Mouse (Mus musculus) Patski (cell line): ENCODE measurements around the gene Nemp1. TPM values are rescaled to one million over a fixed set of nuclear protein-coding genes. Genes with fewer than 3 reads are reported as not detected.

Experiments
- ATAC-seq: fragments of 100-300 bp; one replicate; pipeline ENCODE4 v1.8.0; 2021
- CTCF ChIA-PET: fragments of 350-600 bp; sonication (Branson Sonifier 250); formaldehyde crosslinking; loops from one replicate; lab custom pipeline; 2022; ENCODE audit warnings: inconsistent platforms; lab: Charles Lee
- POLR2A ChIA-PET: fragments of 350-600 bp; sonication (Branson Sonifier 250); formaldehyde crosslinking; loops from one replicate; lab custom pipeline; 2022; ENCODE audit warnings: antibody characterized with exemption, inconsistent platforms; lab: Charles Lee
- DNase-seq: peaks from one replicate; pipeline ENCODE4 v3.0.0-alpha.2; 2011; ENCODE audit warnings: low read depth, low spot score
- H3K27me3 ChIP-seq: fragments of 371-371 bp; one replicate; pipeline ENCODE4 v1.5.1; 2021
- CTCF ChIP-seq: fragments of 100-300 bp; IDR thresholded peaks from one replicate; pipeline ENCODE4 v1.5.1; 2021
- in situ Hi-C: fragments of 300-500 bp; cut with MboI; formaldehyde crosslinking; loops from 3 replicates; pipeline ENCODE4 v1.11.1; 2018; ENCODE audit warnings: low pct_unique_long_range_greater_than_20kb, mixed read lengths
- polyA plus RNA-seq: library from polyadenylated mRNA; unstranded; gene quantifications from one replicate; pipeline ENCODE4 v1.2.3, GENCODE M21; 2021

Nemp1 gene
- polyA plus RNA-seq, 1 experiment from 2014 or later = 8.0 TPM

- ATAC-seq = peak; percentile 49
- no peak for TF ChIP-seq CTCF
- no peak for DNase-seq
- ChIA-PET CTCF (interaction anchor here (1.2 to 1.5 kb wide), 2 partner anchors 25 to 45 kb away, joined by 3 read pairs; partner anchors contain the start of gene Stat6), POLR2A (interaction anchor here (0.6 to 2.0 kb wide), 5 partner anchors 9 to 45 kb away, joined by 3 to 13 read pairs (median 4); partner anchors contain the start of gene Stat6)
- no peaks in the 10 kb centered on the region for H3K27me3 ChIP-seq
- in situ Hi-C loops = loop anchor here (25.0 kb wide), 3 partner anchors 380 to 1245 kb away; partner anchors contain the start of genes Bloc1s1, Cd63, Cdk4 and March9
These were observed 780 bp downstream of the Nemp1 start for GRCm38 (mm10) chr10:127667269-127668092.

GRCm38 (mm10) chr10:127668093-127669050, 1.7 kb downstream of the Nemp1 start, which contains the start of gene Nab2:
Nab2 (minus strand) TSS chr10:127668568.
- ATAC-seq = peak; percentile 34
- TF ChIP-seq CTCF = no peak
- H3K27me3 ChIP-seq = no peaks in the 10 kb centered on the region
- ChIA-PET POLR2A (interaction anchor here (0.6 to 1.3 kb wide), 7 partner anchors 8 to 507 kb away, joined by 3 to 4 read pairs (median 3); partner anchors contain the start of gene Stat6), CTCF (interaction anchor here (0.8 to 1.5 kb wide), 4 partner anchors 26 to 67 kb away, joined by 3 read pairs; partner anchors contain the start of gene Stat6)
- in situ Hi-C loops = loop anchor here (25.0 kb wide), 3 partner anchors 381 to 1244 kb away; partner anchors contain the start of genes Bloc1s1, Cd63, Cdk4 and March9
- DNase-seq = no peak

GRCm38 (mm10) chr10:127669170-127669569, 2.5 kb downstream of the Nemp1 start:
- ChIA-PET POLR2A (interaction anchor here (0.9 kb wide), 1 partner anchor 25 kb away, joined by 3 read pairs; no protein-coding TSS in a partner anchor), CTCF (interaction anchor here (0.8 to 2.9 kb wide), 5 partner anchors 27 to 68 kb away, joined by 3 to 18 read pairs (median 3); partner anchors contain the start of gene Stat6)
- in situ Hi-C loops = loop anchor here (25.0 kb wide), 3 partner anchors 382 to 1243 kb away; partner anchors contain the start of genes Bloc1s1, Cd63, Cdk4 and March9
- DNase-seq (no peak), ATAC-seq (no peak)
- no peaks in the 10 kb centered on the region for H3K27me3 ChIP-seq
- TF ChIP-seq CTCF = no peak

- CTCF ChIA-PET = interaction anchor here (0.6 to 2.9 kb wide), 6 partner anchors 8 to 367 kb away, joined by 3 to 18 read pairs (median 3); partner anchors contain the start of gene Stat6
- no peak for TF ChIP-seq CTCF
- POLR2A ChIA-PET = interaction anchor here (1.2 to 1.7 kb wide), 3 partner anchors 8 to 29 kb away, joined by 3 to 6 read pairs (median 4); partner anchors contain the start of gene Stat6
- no peaks in the 10 kb centered on the region for H3K27me3 ChIP-seq
- in situ Hi-C loops = loop anchor here (25.0 kb wide), 3 partner anchors 383 to 1242 kb away; partner anchors contain the start of genes Bloc1s1, Cd63, Cdk4 and March9
- DNase-seq (no peak), ATAC-seq (no peak)
These were observed 3.5 kb downstream of the Nemp1 start for GRCm38 (mm10) chr10:127670185-127670584.

- ATAC-seq = no peak
- TF ChIP-seq CTCF = no peak
- in situ Hi-C loops = loop anchor here (25.0 kb wide), 3 partner anchors 384 to 1241 kb away; partner anchors contain the start of genes Bloc1s1, Cd63, Cdk4 and March9
- ChIA-PET POLR2A (interaction anchor here (1.2 to 1.7 kb wide), 3 partner anchors 9 to 30 kb away, joined by 3 to 6 read pairs (median 4); partner anchors contain the start of gene Stat6), CTCF (interaction anchor here (1.1 to 2.9 kb wide), 5 partner anchors 9 to 36 kb away, joined by 3 to 18 read pairs (median 6); partner anchors contain the start of gene Stat6)
- DNase-seq = no peak
- H3K27me3 ChIP-seq = no peaks in the 10 kb centered on the region
These were observed 4.6 kb downstream of the Nemp1 start for GRCm38 (mm10) chr10:127671276-127671675.

- ChIA-PET POLR2A (no interaction called here), CTCF (interaction anchor here (0.8 to 1.9 kb wide), 4 partner anchors 12 to 42 kb away, joined by 3 to 13 read pairs (median 5); partner anchors contain the start of gene Stat6)
- ATAC-seq (no peak), DNase-seq (no peak)
- no peak for TF ChIP-seq CTCF
- in situ Hi-C loops = loop anchor here (25.0 kb wide), 3 partner anchors 387 to 1238 kb away; partner anchors contain the start of genes Bloc1s1, Cd63, Cdk4 and March9
- no peaks in the 10 kb centered on the region for H3K27me3 ChIP-seq
These were observed 7.5 kb downstream of the Nemp1 start for GRCm38 (mm10) chr10:127674046-127674655.

- in situ Hi-C loops = loop anchor here (25.0 kb wide), 4 partner anchors 388 to 1237 kb away; partner anchors contain the start of genes Bloc1s1, Cd63, Cdk4 and Gls2
- no peak for TF ChIP-seq CTCF
- CTCF ChIA-PET = interaction anchor here (0.9 to 1.9 kb wide), 6 partner anchors 13 to 281 kb away, joined by 3 to 13 read pairs (median 4); partner anchors contain the start of gene Stat6
- no peaks in the 10 kb centered on the region for H3K27me3 ChIP-seq
- DNase-seq (peak; percentile 64), ATAC-seq (peak; percentile 63)
- POLR2A ChIA-PET = no interaction called here
These were observed 8.3 kb downstream of the Nemp1 start for GRCm38 (mm10) chr10:127674794-127675522.
